ENCODE assay signal across 8 mouse cellular contexts in the genomic region with DNA sequence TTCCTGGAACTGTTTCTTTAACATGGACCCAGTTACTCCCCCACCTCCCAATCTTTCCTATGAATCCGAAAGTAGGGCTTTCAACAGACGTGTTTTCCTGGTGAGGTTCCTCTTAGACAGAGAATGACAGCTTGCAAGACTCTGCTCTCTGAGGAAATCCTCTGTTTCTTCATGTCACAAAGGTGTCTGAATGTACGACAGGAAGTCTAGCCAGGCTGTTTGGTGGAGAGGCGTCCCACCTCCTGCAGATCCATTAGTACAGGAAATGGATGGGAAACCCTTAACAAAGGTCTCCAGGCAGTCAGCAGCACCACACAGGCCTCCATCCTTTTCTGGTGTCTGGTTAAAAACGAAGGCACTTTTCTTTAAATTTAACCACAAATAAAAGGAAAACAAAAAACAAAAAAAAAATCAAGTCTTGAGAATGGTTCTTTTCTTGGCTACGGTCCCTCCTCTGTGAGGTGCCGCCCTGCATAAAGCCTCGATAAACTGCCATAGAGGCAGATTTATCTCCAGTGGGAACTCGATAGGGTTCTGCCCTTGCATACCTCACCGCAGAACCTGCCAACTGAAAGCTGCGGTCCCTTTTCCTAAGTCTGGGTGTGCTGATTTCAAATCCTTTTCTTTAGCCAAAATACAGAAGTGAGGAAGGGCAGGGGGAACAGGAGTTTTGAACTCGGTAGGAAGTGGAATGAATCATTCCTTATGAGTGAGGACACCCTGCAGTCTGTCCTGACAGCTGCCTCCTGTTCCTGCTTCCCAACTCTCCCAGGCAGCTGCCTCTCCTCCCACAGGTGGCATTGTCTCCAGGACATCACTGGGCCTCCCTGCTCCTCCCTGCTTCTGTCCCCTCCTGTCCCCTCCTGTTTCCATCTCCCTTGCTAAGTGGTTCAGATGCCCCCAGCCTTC. TPM values are rescaled to one million over a fixed set of nuclear protein-coding genes. Genes with fewer than 3 reads are reported as not detected.
DNase-seq lines count a peak whose midpoint lies in the region; ATAC-seq and TF ChIP-seq lines count a peak whose summit lies in the region.

No protein-coding gene starts in this region.

- H3K4me3 ChIP-seq in gastrocnemius, adult 2 months = peak overlapping the region; percentile 84
- H3K4me3 ChIP-seq in kidney, embryonic 14.5 days (ENCODE audit: low read length) = peak overlapping the region; percentile 48
- H3K4me3 ChIP-seq in stomach, embryonic 15.5 days (replicated peaks) = peak overlapping the region; percentile 77

- ATAC-seq in kidney, embryonic 14.5 days (ENCODE audit: low FRiP score, low TSS enrichment) = peak; percentile 13; the same call in 1 of the 2 replicates
- no peak for ATAC-seq in stomach, embryonic 15.5 days (ENCODE audit: insufficient read depth, low FRiP score, low read depth)

- H3K4me2 ChIP-seq in kidney, embryonic 14.5 days (replicated peaks; ENCODE audit: low read depth, low read length) = peak overlapping the region; percentile 82
- peak overlapping the region; percentile 79 for H3K4me2 ChIP-seq in stomach, embryonic 15.5 days

- H3K9ac ChIP-seq in kidney, embryonic 14.5 days (ENCODE audit: low read depth, low read length) = peak overlapping the region; percentile 40; the same call in 1 of the 2 replicates
- H3K9ac ChIP-seq in stomach, embryonic 15.5 days = no peak overlapping the region; the same call in 1 of the 2 replicates

- H3K27ac ChIP-seq in gastrocnemius, adult 2 months = peak overlapping the region; percentile 93
- H3K27ac ChIP-seq in kidney, embryonic 14.5 days (ENCODE audit: low read depth, low read length) = peak overlapping the region; percentile 20; the same call in 1 of the 2 replicates
- peak overlapping the region; percentile 73; the same call in 1 of the 2 replicates for H3K27ac ChIP-seq in stomach, embryonic 15.5 days

- no peaks in the 10 kb centered on the region for H3K27me3 ChIP-seq in kidney, embryonic 14.5 days (ENCODE audit: control insufficient read depth, insufficient read depth, low read length)
- H3K27me3 ChIP-seq in stomach, embryonic 15.5 days (replicated peaks) = no peaks in the 10 kb centered on the region

- no peak for DNase-seq in gastrocnemius, adult 2 months
- DNase-seq in gastrocnemius, postnatal 10 days = no peak
- DNase-seq in ZHBTc4 (ENCODE audit: low read depth, low spot score) = peak; percentile 72
- peak; percentile 33 to 41 for DNase-seq in heart, adult 9 months (ENCODE audit: low spot score in 2 of 2)
- peak; percentile 59 for DNase-seq in lung, postnatal 36 days
- DNase-seq in left cerebral cortex, postnatal 10 days (ENCODE audit: extremely low spot score in 1 of 2, low spot score in 2 of 2) = no peak

- no peaks in the 10 kb centered on the region; the same call in 1 of the 2 replicates for H3K36me3 ChIP-seq in kidney, embryonic 14.5 days (ENCODE audit: control insufficient read depth, insufficient read depth, low read length)
- H3K36me3 ChIP-seq in stomach, embryonic 15.5 days = no peaks in the 10 kb centered on the region

- intact Hi-C loops in gastrocnemius, adult 2 months (cut with DNase I) = no loop called here
- intact Hi-C loops in left cerebral cortex, postnatal 10 days (cut with DNase I) = loop anchor here (10.0 kb wide), 1 partner anchor 82 kb away; no protein-coding TSS in a partner anchor

- TF ChIP-seq CTCF in gastrocnemius, adult 2 months (IDR thresholded peaks at IDR 0.05) = no peak

- WGBS in kidney, embryonic 14.5 days = 4% methylated on average over 12 of the region's 12 CpGs
- WGBS in stomach, embryonic 15.5 days = 8% methylated on average over 12 of the region's 12 CpGs

- peaks cover 6% of the 10 kb centered on the region; the same call in 1 of the 2 replicates for H3K4me1 ChIP-seq in kidney, embryonic 14.5 days (ENCODE audit: control insufficient read depth, insufficient read depth, low read length)
- H3K4me1 ChIP-seq in stomach, embryonic 15.5 days = peaks cover 10% of the 10 kb centered on the region

- H3K9me3 ChIP-seq in kidney, embryonic 14.5 days (ENCODE audit: control insufficient read depth, low read length) = no peaks in the 10 kb centered on the region
- H3K9me3 ChIP-seq in stomach, embryonic 15.5 days = no peaks in the 10 kb centered on the region

RNA-seq across cellular contexts. Expression of gene Slc31a2, which starts 24.9 kb away (rescaled TPM):
- 1 to 10 TPM; 5.8 to 8.9 TPM for total RNA-seq in gastrocnemius, adult 2 months (2021)
- total RNA-seq in gastrocnemius, postnatal 10 days (2021) = 1 to 10 TPM; 6.6 to 9.2 TPM
- 18.0 and 19.9 TPM in 2 replicates for polyA plus RNA-seq in kidney, embryonic 14.5 days (2014; fragmentation: Nextera tagmentation; extraction: Ambion mirVana)
- 21.4 and 23.9 TPM in 2 replicates for polyA plus RNA-seq in stomach, embryonic 15.5 days (2015; fragmentation: Nextera tagmentation; extraction: Ambion mirVana)
- total RNA-seq in left cerebral cortex, postnatal 10 days (2021) = 1 to 10 TPM; 8.5 to 9.4 TPM

RNA-seq across cellular contexts. Expression of gene Zfp37, which starts 56.4 kb away (rescaled TPM):
- total RNA-seq in gastrocnemius, adult 2 months (2021) = 1 to 10 TPM; 1.2 to 1.3 TPM
- 1 to 10 TPM; 3.0 to 3.3 TPM for total RNA-seq in gastrocnemius, postnatal 10 days (2021)
- 10.0 and 15.5 TPM in 2 replicates for polyA plus RNA-seq in kidney, embryonic 14.5 days (2014; fragmentation: Nextera tagmentation; extraction: Ambion mirVana)
- polyA plus RNA-seq in stomach, embryonic 15.5 days (2015; fragmentation: Nextera tagmentation; extraction: Ambion mirVana) = 8.0 and 8.5 TPM in 2 replicates
- 10 to 100 TPM; 22.3 to 22.9 TPM for total RNA-seq in left cerebral cortex, postnatal 10 days (2021)

Comparison
In these comparisons a context has a peak if more than half of its experiments do, and no peak if none do; other contexts are left out.
1. DNase-seq: peak in ZHBTc4 (single experiment), heart, adult 9 months (2 of 2) and lung, postnatal 36 days (single experiment); none in gastrocnemius, adult 2 months (single experiment), gastrocnemius, postnatal 10 days (single experiment) and left cerebral cortex, postnatal 10 days (0 of 2).
2. H3K27ac ChIP-seq: peak in every context shown above with its lines; median percentile 93 in gastrocnemius, adult 2 months; 73 in stomach, embryonic 15.5 days; 20 in kidney, embryonic 14.5 days.
3. RNA of gene Zfp37, which starts 56.4 kb away (total RNA-seq): 22.3 to 22.9 TPM in left cerebral cortex, postnatal 10 days; 3.0 to 3.3 TPM in gastrocnemius, postnatal 10 days and 1.2 to 1.3 TPM in gastrocnemius, adult 2 months; every median in the first group is over 4 times any median in the second.
4. Peak in every context shown above with its lines, with median percentiles within 50 percentile points of each other: H3K4me3 ChIP-seq.